Mouse (Mus musculus): Measurements from ENCODE around the gene Grcc10.

- TF ChIP-seq CTCF (IDR thresholded peaks at IDR 0.05; ENCODE audit: extremely low read depth, insufficient read length, insufficient replicate concordance, low read depth, low read length), result no peak
- no peak for TF ChIP-seq POLR2A (IDR thresholded peaks at IDR 0.05; ENCODE audit: low read depth, low read length)
Measured at GRCm38 (mm10) chr6:124731038-124731437, 10.1 kb downstream of the Grcc10 start.
